Mouse (Mus musculus) cerebellum, postnatal 10 days (tissue): Measurements from ENCODE around the gene Gnaq.

Experiments
- DNase-seq, 2 experiments: peaks; one replicate each; pipeline ENCODE4 v3.0.0; 2021; ENCODE audit warnings: mixed read lengths in 2 of 2

Gnaq gene

DNA sequence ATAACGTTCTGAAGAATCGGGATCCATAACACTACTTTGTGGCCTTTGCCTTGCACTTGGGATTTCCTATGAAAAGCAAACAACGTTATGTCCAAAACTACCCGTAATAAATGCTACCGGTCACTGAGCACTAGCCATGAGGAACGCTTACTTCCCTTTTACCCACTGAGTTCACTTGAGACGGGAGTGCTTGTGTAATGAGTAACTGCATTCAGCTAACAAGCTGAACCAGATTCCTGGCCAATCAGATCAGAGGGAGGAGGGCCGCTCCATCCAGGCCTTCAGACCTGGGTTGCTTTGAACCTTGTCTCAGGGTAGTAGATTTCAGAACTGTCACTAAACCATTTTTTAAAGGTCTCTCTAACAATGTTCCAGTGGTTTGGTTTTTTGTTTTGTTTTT, 193.3 kb downstream of the Gnaq start:
- DNase-seq: no peak

DNA sequence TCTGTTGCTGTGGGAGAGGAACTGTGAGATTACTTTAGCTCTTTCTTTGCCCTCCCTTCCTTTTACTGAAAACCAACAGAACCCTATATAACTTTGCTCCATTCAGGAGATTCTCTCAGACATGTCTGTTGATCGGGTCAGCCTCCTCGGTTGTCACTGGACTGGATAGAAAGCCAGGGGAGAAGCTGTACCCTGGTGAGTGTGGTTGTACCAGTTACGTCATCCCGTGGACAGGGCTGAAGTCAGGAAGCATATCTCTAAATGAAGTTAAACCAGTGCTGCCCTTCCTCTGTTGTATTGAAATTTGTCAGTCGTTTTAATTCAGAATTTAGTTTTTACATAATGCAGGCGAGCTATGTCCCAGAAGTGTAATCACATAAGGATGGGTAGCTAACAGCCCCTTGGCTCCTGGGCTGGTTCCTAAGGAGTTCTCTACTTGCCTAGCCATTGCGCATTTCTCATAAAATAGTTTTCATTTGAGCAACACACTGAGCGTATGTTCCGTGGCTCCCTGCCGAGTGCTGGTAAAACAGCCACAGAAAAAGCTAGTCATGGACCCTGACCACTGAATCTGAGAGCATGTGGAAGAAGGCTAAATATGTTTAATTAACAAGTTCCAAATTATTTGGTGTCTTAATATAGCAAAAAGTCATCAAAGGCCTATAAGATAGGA, 194.9 kb downstream of the Gnaq start:
- peak; percentile 41 to 42 for DNase-seq

DNA sequence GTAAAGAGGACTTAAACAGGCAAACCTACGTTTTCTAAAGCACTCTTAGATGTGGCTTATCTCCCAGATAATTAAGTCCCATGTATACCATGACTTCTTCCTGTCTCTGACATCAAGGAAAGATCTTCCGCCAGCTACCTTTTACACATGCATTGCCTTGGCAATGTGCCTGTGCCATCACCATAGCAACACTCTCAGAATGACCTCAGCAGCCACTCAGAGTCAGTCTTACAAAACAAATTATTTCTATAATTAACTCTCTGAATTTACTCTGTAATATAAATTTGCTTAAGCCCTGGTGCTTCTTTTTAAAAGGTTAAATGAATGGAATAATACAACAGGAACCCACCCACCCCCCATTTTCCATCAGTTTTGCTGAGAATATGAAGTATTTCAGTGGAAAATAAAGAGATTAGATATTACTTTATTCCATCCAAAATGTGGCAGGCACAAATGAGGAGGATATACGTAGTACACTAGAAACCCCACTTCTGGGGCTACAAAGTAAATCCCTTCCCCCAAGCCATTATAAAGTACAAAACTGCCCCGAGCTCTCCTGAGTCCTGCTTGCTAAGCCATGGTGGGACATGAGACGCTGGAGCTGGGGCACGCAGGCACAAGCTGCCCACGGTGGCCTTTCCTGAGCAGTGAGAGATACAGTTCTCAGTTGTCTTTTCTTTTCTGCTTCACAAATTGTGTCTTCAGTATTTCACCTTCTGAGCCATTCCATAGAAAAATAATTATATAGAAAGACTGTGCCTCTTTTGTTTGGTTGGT, 195.6 kb downstream of the Gnaq start:
- peak; percentile 89 to 92 for DNase-seq

DNA sequence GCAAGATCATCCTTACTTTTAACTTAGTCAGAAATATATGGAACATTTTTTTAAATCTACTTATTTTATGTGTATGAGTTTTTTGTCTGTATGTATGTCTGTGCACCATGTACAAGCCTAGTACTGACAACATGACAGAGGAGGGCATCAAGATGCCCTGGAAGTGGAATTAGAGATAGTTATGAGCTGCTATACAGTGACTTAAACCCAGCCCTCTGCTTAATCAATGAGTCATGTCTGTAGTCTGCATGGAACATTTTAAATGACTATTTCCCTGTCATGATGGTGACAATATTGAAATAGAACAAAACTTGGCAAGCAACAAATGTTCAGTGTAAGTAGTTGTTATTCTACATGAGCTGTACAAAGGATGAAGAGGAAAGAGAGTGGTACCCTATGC, 196.4 kb downstream of the Gnaq start:
- DNase-seq: no peak

DNA sequence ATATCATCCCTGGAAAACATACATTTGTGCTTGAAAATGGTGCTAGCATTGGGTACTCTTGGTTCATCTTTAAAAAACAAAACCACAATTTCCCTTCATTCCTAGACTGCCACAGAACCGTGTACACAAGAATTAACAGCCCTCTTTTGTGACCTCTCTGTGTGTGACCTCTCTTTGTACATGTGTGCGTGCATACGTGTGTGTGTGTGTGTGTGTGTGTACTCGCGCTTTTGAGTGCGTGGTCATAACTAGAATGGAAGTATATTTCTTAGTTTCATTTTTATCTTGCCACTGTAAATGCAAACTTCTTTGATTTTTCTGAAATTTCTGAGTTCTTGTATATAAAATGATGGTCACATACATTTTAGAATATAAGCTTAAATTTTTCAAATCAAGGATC, 197.0 kb downstream of the Gnaq start:
- DNase-seq: no peak

DNA sequence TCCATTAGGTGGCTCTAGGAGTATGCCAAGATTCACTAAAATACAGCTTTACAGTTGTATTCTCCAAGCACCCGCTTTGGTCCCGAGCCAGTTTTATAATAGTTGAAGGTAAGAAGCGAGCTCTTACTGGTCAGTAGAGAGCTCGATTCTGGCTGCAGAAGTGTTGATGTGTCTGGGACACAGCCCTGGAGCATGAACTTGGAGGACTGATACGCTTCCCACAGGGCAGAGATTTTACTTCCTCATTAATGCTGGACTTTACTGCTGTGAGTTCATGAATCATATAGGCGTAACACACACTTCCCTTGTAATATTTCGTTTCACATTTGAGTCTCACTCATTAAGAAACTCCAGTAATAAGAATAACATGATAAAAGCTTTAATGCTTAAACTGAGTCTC, 197.5 kb downstream of the Gnaq start:
- no peak for DNase-seq

- no peak for DNase-seq
Measured at GRCm38 (mm10) chr19:16331047-16331446, 198.4 kb downstream of the Gnaq start.

GRCm38 (mm10) chr19:16337866-16338530, 205.4 kb downstream of the Gnaq start:
- DNase-seq: peak; percentile 44 to 46

DNA sequence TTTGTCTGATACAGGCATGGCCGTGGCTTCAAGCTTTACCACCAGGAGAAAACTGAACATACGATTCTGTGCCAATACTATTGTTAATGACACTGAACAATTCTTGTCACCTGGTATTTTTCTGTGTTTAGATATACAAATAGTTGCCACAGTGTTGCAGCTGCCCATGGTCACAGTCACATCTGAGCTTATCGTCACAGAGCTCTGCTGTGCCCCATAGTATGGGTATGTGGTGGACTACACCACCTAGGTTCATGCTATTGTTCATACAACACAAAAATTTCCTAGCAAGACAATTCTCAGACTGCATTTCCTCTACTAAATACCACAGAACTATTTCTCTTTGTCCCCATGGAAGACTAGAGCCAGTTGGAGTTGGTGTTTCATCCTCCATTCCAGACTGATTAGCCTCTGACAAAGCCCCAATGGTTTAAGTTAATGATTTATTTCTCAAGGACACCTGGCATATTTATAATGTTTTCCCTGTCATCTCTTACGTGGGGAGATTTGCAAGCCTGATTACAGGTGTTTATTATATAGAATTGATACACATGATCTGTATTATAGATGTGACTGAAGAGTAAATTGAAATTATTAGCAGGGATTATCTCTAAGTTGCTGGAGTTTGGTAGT, 207.4 kb downstream of the Gnaq start:
- DNase-seq: no peak

DNA sequence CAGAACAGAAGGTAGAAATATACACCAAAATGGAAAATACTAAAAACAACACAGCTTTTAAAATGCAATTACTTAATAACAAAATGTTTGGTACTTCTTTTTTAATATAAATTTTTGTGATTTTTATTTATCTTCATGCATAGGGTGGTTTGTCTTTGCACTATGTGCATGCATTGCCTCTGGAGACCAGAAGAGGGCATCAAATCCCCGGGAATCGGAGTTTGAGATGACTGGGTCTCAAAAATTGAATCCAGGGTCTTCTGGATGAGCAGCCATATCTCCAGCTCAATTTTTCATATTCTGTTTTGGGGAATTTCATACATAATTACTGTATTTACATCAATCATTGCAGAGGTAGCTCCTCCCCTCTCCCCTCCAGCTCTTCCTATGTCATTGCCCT, 210.1 kb downstream of the Gnaq start:
- peak; percentile 52 to 60 for DNase-seq

GRCm38 (mm10) chr19:16345516-16345915, 212.9 kb downstream of the Gnaq start:
- DNase-seq: no peak

DNA sequence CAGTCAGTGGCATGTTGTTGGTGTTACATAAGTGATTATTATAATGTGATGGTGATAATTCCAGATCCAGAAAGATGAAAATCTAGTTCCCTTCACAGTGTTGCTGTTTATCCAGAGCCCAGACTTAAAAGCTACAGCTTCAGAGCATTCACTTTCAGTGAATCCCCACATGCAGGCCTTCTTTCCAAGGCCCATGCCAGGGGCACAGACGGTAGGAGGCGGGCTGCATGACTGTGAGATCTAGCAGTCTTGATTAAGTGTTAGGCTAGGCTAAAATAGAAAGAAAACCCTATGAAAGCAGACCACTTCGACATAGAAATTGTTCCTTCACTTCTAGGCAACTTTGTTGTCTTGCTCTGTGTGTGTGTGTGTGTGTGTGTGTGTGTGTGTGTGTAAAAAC, 214.4 kb downstream of the Gnaq start:
- no peak for DNase-seq

DNA sequence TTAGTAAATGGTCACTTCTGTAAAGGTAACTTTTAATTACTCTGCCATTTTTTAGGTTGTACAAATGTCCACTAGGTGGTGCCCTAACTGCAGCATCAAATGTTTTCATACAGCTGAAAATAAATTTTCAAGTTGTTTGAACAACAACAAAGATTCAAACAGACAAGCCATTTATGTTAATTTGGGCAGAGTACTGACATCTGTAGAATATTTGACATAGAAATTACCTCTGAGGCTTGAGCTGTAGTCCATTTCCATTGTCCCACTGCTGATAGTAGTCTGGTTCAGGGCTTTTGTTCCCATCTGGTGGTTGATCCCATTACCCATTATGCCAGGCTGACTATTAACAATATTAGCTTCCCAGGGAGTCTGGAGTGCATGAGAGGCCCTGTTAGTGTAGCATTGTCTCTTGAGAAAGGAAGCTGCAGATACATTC, 221.1 kb downstream of the Gnaq start:
- peak; percentile 48 to 67 for DNase-seq

- DNase-seq: no peak
Measured at GRCm38 (mm10) chr19:16358148-16358547, 225.5 kb downstream of the Gnaq start.

GRCm38 (mm10) chr19:16358905-16359304, 226.3 kb downstream of the Gnaq start:
- peak; percentile 59 to 61 for DNase-seq

DNA sequence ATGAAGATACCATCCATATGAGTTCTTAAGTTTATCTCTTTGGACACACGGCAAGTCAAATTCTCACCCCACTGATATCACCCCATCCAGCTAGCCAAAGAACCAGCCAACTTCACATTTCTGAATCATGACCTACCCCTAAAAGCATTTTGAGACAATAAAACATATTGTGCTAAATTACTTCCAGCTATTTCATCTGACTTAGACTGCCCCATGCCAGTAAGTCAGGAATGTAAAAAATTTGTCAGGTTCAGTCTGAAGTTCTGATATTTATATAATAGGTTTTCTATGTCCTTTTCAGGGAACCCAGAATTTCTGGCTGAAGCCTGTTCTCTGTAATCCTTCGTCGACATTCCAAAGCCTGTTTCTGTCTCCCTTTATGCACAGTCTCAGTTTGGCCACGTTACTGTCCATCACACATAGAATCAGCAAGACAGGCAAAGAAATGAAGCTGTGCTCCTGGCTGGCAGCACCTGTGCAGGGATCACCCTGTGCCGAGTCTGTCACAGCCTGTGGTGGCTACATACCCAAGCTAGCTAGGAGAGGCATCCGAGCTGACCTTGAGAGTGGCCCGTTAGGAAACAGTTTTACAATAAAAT, 233.9 kb downstream of the Gnaq start:
- no peak for DNase-seq

DNA sequence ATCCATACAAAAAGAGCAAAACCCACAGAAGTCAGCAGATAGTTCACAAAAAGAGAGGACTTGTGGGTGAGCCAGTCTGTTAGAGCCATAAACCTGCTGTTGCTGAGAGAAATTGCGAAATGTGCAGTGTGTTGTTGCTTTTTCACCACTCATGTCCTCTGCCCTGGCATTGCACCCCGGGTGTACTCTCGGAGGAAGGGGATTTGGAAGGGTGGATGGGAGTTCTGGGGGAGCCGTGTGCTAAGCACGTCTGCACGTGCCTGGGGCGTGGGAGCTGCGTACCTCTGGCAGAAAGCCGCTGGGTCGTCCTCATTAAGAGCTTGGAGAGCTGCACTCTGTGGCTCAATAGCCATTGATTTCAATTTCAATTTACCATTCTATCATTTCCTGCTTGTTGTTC, 234.6 kb downstream of the Gnaq start:
- DNase-seq: no peak

GRCm38 (mm10) chr19:16371680-16372079, 239.0 kb downstream of the Gnaq start:
- no peak for DNase-seq

GRCm38 (mm10) chr19:16372752-16373486, 240.3 kb downstream of the Gnaq start:
- no peak for DNase-seq

DNA sequence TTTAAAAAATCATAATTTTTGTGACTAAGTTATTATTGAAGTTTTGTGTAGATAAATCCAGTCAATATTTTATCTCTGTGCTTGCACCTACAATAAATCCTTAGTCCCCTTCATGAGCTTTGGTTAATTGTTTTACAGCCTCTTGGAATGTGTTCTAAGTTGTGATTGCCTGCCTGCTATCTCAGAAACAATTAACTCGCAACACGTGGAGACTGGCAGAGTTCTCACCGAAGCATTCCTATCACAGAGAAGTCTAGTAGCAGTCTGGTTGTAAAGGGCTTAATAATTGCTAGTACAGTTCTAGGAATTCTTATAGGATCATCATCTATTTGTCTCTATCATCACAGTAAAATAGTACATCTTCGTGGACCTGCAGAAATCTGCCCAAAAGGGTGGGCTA, 243.2 kb downstream of the Gnaq start:
- DNase-seq: no peak

- no peak for DNase-seq
Measured at GRCm38 (mm10) chr19:16378565-16378964, 245.9 kb downstream of the Gnaq start.

- DNase-seq: no peak
Measured at GRCm38 (mm10) chr19:16379687-16380086, 247.1 kb downstream of the Gnaq start.
